Mouse (Mus musculus) CD8-positive naive resting alpha-beta T cell, adult 57 days (primary cell): ENCODE data around the gene Gm4884. TPM values are rescaled to one million over a fixed set of nuclear protein-coding genes. Genes with fewer than 3 reads are reported as not detected.

Experiments
- total RNA-seq: library from RNA; stranded (reverse); gene quantifications from one replicate; pipeline ENCODE4 v1.2.4, GENCODE M21; 2023

The Gm4884 gene
- not detected for total RNA-seq

GRCm38 (mm10) chr7:41032419-41032818 is at the start of gene Gm4884:
TSS of gene Gm4884 (plus strand) at chr7:41032719.

GRCm38 (mm10) chr7:40987243-40987642 is 45.3 kb upstream of the Gm4884 start, which contains the start of gene 4930433I11Rik:
TSS of gene 4930433I11Rik (plus strand) at chr7:40987543.

Other genes starting within 250 kb of the Gm4884 start
- gene Vstm2b, start 134.4 kb upstream of the Gm4884 start, total RNA-seq = not detected
- not detected for gene 4930433I11Rik, start 45.2 kb upstream of the Gm4884 start, total RNA-seq
- not detected for gene Gm5592, start 121.1 kb downstream of the Gm4884 start, total RNA-seq